Mouse (Mus musculus) myocyte (in vitro differentiated cells): ENCODE results near the gene Hoxb4. TPM values are rescaled to one million over a fixed set of nuclear protein-coding genes. Genes with fewer than 3 reads are reported as not detected.

Experiments
- H3K27me3 ChIP-seq: one replicate; pipeline ENCODE4 v1.6.1; 2011; ENCODE audit not compliant: control insufficient read depth, insufficient read depth, insufficient read length
- H3K36me3 ChIP-seq: one replicate; pipeline ENCODE4 v1.6.1; 2011; ENCODE audit not compliant: control insufficient read depth, insufficient read depth
- H3K4me2 ChIP-seq: one replicate; pipeline ENCODE4 v1.6.1; 2011; ENCODE audit warnings: low read depth, control low read depth
- H3K4me3 ChIP-seq: one replicate; pipeline ENCODE4 v1.5.1; 2011; ENCODE audit warnings: mild to moderate bottlenecking, control low read depth, moderate library complexity
- H3K79me2 ChIP-seq: one replicate; pipeline ENCODE4 v1.6.1; 2011; ENCODE audit not compliant: control insufficient read depth, insufficient read depth
- H3ac ChIP-seq: one replicate; pipeline ENCODE4 v1.6.1; 2011; ENCODE audit not compliant: control insufficient read depth, insufficient read length
- CEBPB ChIP-seq: IDR thresholded peaks from 2 replicates; pipeline ENCODE4 v1.6.1; 2011; ENCODE audit warnings: mild to moderate bottlenecking, moderate library complexity; ENCODE audit not compliant: poor library complexity, insufficient read depth, severe bottlenecking
- E2F4 ChIP-seq: IDR thresholded peaks from one replicate; pipeline ENCODE4 v1.6.1; 2011; ENCODE audit warnings: mild to moderate bottlenecking, control low read depth, moderate library complexity; ENCODE audit not compliant: insufficient read depth
- MAX ChIP-seq: IDR thresholded peaks from one replicate; pipeline ENCODE4 v1.6.1; 2011; ENCODE audit warnings: low read depth, mild to moderate bottlenecking, control low read depth
- MYOD1 ChIP-seq, 3 experiments: IDR thresholded peaks; one replicate each; pipeline ENCODE4 v1.6.1; 2011; ENCODE audit warnings: control low read depth in 2 of 3, low read depth in 2 of 3, mild to moderate bottlenecking in 2 of 3, moderate library complexity in 1 of 3; ENCODE audit not compliant: insufficient read length in 2 of 3, control insufficient read depth in 1 of 3
- MYOG ChIP-seq, 3 experiments: IDR thresholded peaks; one replicate each; pipeline ENCODE4 v1.6.1; 2011; ENCODE audit warnings: control low read depth in 2 of 3, low read depth in 2 of 3, mild to moderate bottlenecking in 2 of 3; ENCODE audit not compliant: insufficient read length in 2 of 3, control insufficient read depth in 1 of 3, insufficient read depth in 1 of 3
- POLR2A ChIP-seq: IDR thresholded peaks from one replicate; pipeline ENCODE4 v1.6.1; 2011; ENCODE audit warnings: low read depth, mild to moderate bottlenecking, control low read depth, moderate library complexity; ENCODE audit not compliant: insufficient read length
- POLR2AphosphoS2 ChIP-seq: IDR thresholded peaks from one replicate; pipeline ENCODE4 v1.6.1; 2011; ENCODE audit warnings: low read depth, control low read depth; ENCODE audit not compliant: insufficient read length
- REST ChIP-seq: IDR thresholded peaks from one replicate; pipeline ENCODE4 v1.6.1; 2011; ENCODE audit warnings: mild to moderate bottlenecking, control low read depth, moderate library complexity; ENCODE audit not compliant: insufficient read depth, insufficient read length
- SRF ChIP-seq: IDR thresholded peaks from one replicate; pipeline ENCODE4 v1.6.1; 2011; ENCODE audit warnings: low read depth; ENCODE audit not compliant: control insufficient read depth, insufficient read length
- TCF12 ChIP-seq: IDR thresholded peaks from one replicate; pipeline ENCODE4 v1.6.1; 2011; ENCODE audit warnings: mild to moderate bottlenecking, control low read depth; ENCODE audit not compliant: poor library complexity, insufficient read depth, severe bottlenecking
- TCF3 ChIP-seq: IDR thresholded peaks from one replicate; pipeline ENCODE4 v1.6.1; 2011; ENCODE audit warnings: low read depth, control low read depth; ENCODE audit not compliant: insufficient read length
- USF1 ChIP-seq: IDR thresholded peaks from one replicate; pipeline ENCODE4 v1.6.1; 2011; ENCODE audit warnings: low read depth, mild to moderate bottlenecking, control low read depth, moderate library complexity
- polyA plus RNA-seq: library from polyadenylated mRNA; unstranded; fragments of >200 nt; fragmentation: generic; extraction: Trizol; gene quantifications from one replicate; pipeline ENCODE4 v1.2.1, GENCODE M21; 2012; ENCODE audit warnings: missing spikeins

Gene Hoxb4
- polyA plus RNA-seq, 1 experiment: not detected

DNA sequence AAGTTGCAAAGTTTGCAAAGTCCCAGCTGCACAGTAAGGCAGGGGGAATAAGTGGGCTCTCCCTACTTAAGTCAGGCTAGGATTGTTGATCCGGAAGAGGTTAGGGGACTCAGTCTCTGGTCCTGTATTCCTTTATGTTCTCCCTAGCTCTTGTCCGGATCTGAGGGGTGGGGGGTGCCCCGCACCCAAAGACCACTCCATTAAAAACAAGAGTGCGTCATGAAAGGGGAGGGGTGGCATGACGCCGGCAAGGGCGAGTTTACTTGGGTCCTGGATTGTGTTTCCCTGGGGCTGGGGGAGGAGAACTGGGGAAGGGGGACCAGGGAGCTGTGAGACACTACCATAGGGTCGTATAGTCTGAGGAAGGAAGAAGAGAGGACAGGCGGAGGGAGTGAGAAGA is 18.3 kb upstream of the Hoxb4 start:
- no peak overlapping the region for H3K4me3 ChIP-seq
- no peak overlapping the region for H3ac ChIP-seq
- peaks cover 92% of the 10 kb centered on the region for H3K27me3 ChIP-seq
- no peak overlapping the region for H3K4me2 ChIP-seq
- H3K36me3 ChIP-seq: no peaks in the 10 kb centered on the region
- TF ChIP-seq TCF3: no peak
- no peak for TF ChIP-seq CEBPB
- TF ChIP-seq REST: no peak
- TF ChIP-seq USF1: no peak
- no peak for TF ChIP-seq SRF
- TF ChIP-seq POLR2AphosphoS2: no peak
- no peak for TF ChIP-seq MYOG (IDR thresholded peaks at IDR 0.05; ENCODE audit: control insufficient read depth in 1 of 3, insufficient read depth in 1 of 3, insufficient read length in 2 of 3, low read depth in 2 of 3)
- H3K79me2 ChIP-seq: no peaks in the 10 kb centered on the region

DNA sequence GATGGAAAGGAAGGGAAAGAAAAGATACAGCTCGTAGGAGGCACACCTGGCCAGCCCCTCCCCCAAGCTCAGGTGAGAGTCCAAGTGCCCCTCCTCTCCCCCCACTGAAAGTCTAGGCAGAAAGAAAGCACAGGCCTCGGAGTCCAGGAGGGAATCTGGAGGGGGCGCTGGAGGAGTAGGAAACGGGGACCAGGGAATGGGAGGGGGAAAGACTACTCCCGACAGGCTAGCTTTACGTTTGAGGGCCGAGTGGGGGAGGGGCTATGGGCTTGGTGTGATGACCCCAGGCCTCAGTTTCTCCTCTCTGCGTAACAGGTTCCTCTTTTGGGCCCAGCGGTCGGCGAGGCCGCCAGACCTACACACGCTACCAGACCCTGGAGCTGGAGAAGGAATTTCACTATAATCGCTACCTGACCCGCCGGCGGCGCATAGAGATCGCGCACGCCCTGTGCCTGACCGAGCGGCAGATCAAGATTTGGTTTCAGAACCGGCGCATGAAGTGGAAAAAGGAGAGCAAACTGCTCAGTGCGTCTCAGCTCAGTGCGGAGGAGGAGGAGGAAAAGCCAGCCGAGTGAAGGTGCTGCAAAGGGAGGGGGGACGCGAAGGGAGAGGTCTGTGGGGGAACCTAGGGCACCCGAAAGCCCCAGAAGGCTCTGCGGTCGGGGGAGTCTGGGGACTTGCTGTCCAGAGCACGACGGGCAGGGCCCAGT is 17.6 kb upstream of the Hoxb4 start:
- Histone ChIP-seq H3K4me2 (no peak overlapping the region), H3K27me3 (peaks cover 92% of the 10 kb centered on the region), H3K36me3 (no peaks in the 10 kb centered on the region), H3K4me3 (no peak overlapping the region), H3K79me2 (no peaks in the 10 kb centered on the region), H3ac (no peak overlapping the region)
- no peak for TF ChIP-seq MYOD1 (IDR thresholded peaks at IDR 0.05; ENCODE audit: control insufficient read depth in 1 of 3, insufficient read length in 2 of 3, low read depth in 2 of 3)
- TF ChIP-seq MAX: no peak
- no peak for TF ChIP-seq SRF
- no peak for TF ChIP-seq E2F4
- no peak for TF ChIP-seq REST
- TF ChIP-seq USF1: no peak
- TF ChIP-seq TCF12: no peak
- TF ChIP-seq MYOG (IDR thresholded peaks at IDR 0.05; ENCODE audit: control insufficient read depth in 1 of 3, insufficient read depth in 1 of 3, insufficient read length in 2 of 3, low read depth in 2 of 3): no peak
- no peak for TF ChIP-seq POLR2A
- TF ChIP-seq POLR2AphosphoS2: no peak
- no peak for TF ChIP-seq TCF3

DNA sequence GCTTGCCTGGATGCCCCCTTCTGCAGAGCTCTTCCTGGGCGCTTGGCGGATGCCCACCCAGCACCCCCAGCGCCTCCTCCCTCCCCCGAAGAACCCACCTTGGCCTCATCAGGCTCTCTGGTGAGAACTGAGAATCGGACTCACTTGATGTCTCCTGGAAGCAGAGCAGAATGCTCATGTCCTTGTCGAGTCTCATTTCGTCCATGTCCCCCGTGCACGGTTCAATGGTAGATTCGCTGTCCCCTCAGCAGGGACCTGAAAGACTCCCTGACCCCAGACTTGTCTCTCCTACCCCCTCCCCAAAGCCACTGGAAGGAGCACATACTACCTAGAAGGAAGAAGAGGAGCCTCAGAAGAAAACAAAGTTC is 17.0 kb upstream of the Hoxb4 start:
- H3ac ChIP-seq: no peak overlapping the region
- TF ChIP-seq POLR2AphosphoS2: no peak
- no peak for TF ChIP-seq REST
- no peak for TF ChIP-seq E2F4
- no peak for TF ChIP-seq MAX
- no peak for TF ChIP-seq TCF3
- H3K4me3 ChIP-seq: no peak overlapping the region
- H3K36me3 ChIP-seq: no peaks in the 10 kb centered on the region
- peaks cover 93% of the 10 kb centered on the region for H3K27me3 ChIP-seq
- no peak overlapping the region for H3K4me2 ChIP-seq
- no peaks in the 10 kb centered on the region for H3K79me2 ChIP-seq

DNA sequence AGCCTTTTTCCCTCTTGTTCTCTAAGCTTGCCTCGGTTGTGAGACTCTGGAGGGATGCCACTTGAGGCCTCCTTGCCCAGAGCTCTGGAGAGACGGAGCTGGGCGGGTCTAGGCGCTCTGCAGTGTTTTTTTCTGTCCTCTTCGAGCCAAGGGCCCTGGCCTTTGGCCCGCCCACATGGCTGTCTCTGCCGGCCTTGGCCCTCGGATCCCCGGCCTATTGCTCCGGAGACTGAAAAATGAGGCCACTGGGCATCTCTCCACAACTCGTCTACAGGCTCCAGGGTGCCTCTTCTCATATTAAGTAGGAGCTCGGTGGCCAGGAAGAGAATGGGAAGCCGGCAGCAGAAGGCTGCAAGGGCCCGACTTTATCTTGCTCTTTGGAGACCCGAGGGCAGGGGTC is 16.2 kb upstream of the Hoxb4 start:
- Histone ChIP-seq H3K36me3 (no peaks in the 10 kb centered on the region), H3ac (no peak overlapping the region), H3K4me2 (no peak overlapping the region), H3K27me3 (peaks cover 94% of the 10 kb centered on the region), H3K79me2 (no peaks in the 10 kb centered on the region), H3K4me3 (no peak overlapping the region)
- TF ChIP-seq MAX: no peak
- no peak for TF ChIP-seq MYOD1 (IDR thresholded peaks at IDR 0.05; ENCODE audit: control insufficient read depth in 1 of 3, insufficient read length in 2 of 3, low read depth in 2 of 3)
- no peak for TF ChIP-seq E2F4
- no peak for TF ChIP-seq TCF12
- no peak for TF ChIP-seq USF1
- no peak for TF ChIP-seq POLR2A
- TF ChIP-seq CEBPB: no peak
- TF ChIP-seq SRF: no peak
- no peak for TF ChIP-seq MYOG (IDR thresholded peaks at IDR 0.05; ENCODE audit: control insufficient read depth in 1 of 3, insufficient read depth in 1 of 3, insufficient read length in 2 of 3, low read depth in 2 of 3)
- TF ChIP-seq POLR2AphosphoS2: no peak
- no peak for TF ChIP-seq TCF3
- no peak for TF ChIP-seq REST

DNA sequence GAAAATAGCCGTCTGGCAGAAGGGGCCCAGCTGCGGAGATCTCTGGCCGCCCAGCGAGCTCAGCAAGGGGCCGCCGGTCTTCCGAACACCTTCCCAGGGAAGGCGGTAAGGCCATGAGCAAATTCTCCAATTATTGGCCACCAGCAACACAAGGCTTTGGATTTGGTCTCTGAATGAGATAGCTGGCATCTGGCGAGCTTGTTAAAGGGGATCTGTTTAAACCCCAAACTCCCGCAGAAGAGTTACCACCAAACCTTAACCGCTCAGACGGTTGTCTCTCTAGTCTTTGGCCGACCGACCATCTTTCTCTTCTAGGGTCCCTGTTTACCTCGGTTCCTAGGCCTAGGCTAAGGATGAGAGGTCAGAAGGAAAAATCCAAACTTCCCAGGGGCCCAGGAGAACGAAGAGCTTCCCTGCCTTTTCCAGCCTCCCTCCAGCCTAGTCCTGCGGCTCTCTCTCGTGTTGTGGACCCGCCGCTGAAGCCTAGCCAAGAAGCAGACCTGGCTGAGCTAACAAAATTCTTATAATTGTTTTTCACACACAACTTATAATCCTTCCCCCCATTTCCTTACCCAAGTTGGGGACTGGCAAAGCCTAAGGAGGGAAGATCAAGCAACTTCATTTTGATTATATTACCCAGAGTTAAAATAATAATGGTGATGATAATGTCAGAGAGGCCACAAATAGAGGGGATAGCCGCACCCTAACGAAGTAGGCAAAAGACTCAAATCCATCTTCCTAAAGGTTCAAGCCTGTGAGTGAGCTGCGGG is 15.5 kb upstream of the Hoxb4 start:
- Histone ChIP-seq H3K36me3 (no peaks in the 10 kb centered on the region), H3K27me3 (peaks cover 89% of the 10 kb centered on the region), H3K4me3 (no peak overlapping the region), H3K4me2 (no peak overlapping the region), H3ac (no peak overlapping the region), H3K79me2 (no peaks in the 10 kb centered on the region)
- TF ChIP-seq TCF12 (no peak), MYOD1 (IDR thresholded peaks at IDR 0.05; ENCODE audit: control insufficient read depth in 1 of 3, insufficient read length in 2 of 3, low read depth in 2 of 3) (no peak), E2F4 (no peak), TCF3 (no peak), POLR2A (no peak), REST (no peak), SRF (no peak)
